Mouse (Mus musculus) liver, postnatal 0 days (tissue): ENCODE measurements around the gene Scrg1. TPM values are rescaled to one million over a fixed set of nuclear protein-coding genes. Genes with fewer than 3 reads are reported as not detected.

Experiments used
- ATAC-seq: fragments of 200-750 bp; cut with Nextera tagmentation; 2 replicates; pipeline ENCODE4 v1.8.0; 2017; ENCODE audit warnings: mild to moderate bottlenecking, moderate library complexity
- DNase-seq: peaks from one replicate; pipeline ENCODE4 v3.0.0-alpha.2; 2016
- H3K27ac ChIP-seq: fragments of 300-500 bp; sonication (generic); 2 replicates; pipeline ENCODE4 v1.5.1; 2014; ENCODE audit warnings: antibody characterized with exemption, moderate library complexity, mild to moderate bottlenecking, low read depth
- H3K27me3 ChIP-seq: fragments of 300-500 bp; sonication (generic); 2 replicates; pipeline ENCODE4 v1.6.1; 2014; ENCODE audit warnings: low read length, control low read depth, mixed read lengths; ENCODE audit not compliant: insufficient read depth
- H3K36me3 ChIP-seq: fragments of 300-500 bp; sonication (generic); replicated peaks from 2 replicates; pipeline ENCODE4 v1.6.1; 2014; ENCODE audit warnings: mild to moderate bottlenecking, control low read depth, low read length, moderate library complexity, mixed read lengths; ENCODE audit not compliant: insufficient read depth
- H3K4me1 ChIP-seq: fragments of 300-500 bp; sonication (generic); 2 replicates; pipeline ENCODE4 v1.6.1; 2014; ENCODE audit warnings: antibody characterized with exemption, mild to moderate bottlenecking, control low read depth; ENCODE audit not compliant: insufficient read depth
- H3K4me2 ChIP-seq: fragments of 300-500 bp; sonication (generic); 2 replicates; pipeline ENCODE4 v1.6.1; 2014; ENCODE audit warnings: low read depth, mild to moderate bottlenecking, low read length, moderate library complexity, mixed read lengths
- H3K4me3 ChIP-seq: fragments of 300-500 bp; sonication (generic); 2 replicates; pipeline ENCODE4 v1.5.1; 2014; ENCODE audit warnings: low read depth, low read length
- H3K9ac ChIP-seq: fragments of 300-500 bp; sonication (generic); replicated peaks from 2 replicates; pipeline ENCODE4 v1.6.1; 2014; ENCODE audit warnings: mild to moderate bottlenecking, moderate library complexity
- H3K9me3 ChIP-seq: fragments of 300-500 bp; sonication (generic); 2 replicates; pipeline ENCODE4 v1.6.1; 2016; ENCODE audit warnings: mild to moderate bottlenecking, control low read depth, low read length, mixed read lengths
- CTCF ChIP-seq: sonication (generic); IDR thresholded peaks from 2 replicates; pipeline ENCODE4 v1.5.1; 2016; ENCODE audit warnings: antibody characterized with exemption, low read depth
- EP300 ChIP-seq: IDR thresholded peaks from 2 replicates; pipeline ENCODE4 v1.6.1; 2016; ENCODE audit warnings: antibody characterized with exemption, low read depth, mild to moderate bottlenecking
- WGBS: fragments of 180-500 bp; shearing (Covaris S2); extraction: QIAGEN DNeasy Blood & Tissue Kit; methylation state at CpG from one replicate; pipeline ENCODE4 v1.1.7; 2014; ENCODE audit not compliant: insufficient replicate concordance; 5-methylcytosine and 5-hydroxymethylcytosine counted together
- polyA plus RNA-seq: library from polyadenylated mRNA; unstranded; fragments of >200 nt; fragmentation: Nextera tagmentation; extraction: Ambion mirVana; gene quantifications from 2 replicates; pipeline ENCODE4 v1.2.1, GENCODE M21; 2015

The Scrg1 gene
- polyA plus RNA-seq, 1 experiment from 2014 or later = 1.6 TPM

DNA sequence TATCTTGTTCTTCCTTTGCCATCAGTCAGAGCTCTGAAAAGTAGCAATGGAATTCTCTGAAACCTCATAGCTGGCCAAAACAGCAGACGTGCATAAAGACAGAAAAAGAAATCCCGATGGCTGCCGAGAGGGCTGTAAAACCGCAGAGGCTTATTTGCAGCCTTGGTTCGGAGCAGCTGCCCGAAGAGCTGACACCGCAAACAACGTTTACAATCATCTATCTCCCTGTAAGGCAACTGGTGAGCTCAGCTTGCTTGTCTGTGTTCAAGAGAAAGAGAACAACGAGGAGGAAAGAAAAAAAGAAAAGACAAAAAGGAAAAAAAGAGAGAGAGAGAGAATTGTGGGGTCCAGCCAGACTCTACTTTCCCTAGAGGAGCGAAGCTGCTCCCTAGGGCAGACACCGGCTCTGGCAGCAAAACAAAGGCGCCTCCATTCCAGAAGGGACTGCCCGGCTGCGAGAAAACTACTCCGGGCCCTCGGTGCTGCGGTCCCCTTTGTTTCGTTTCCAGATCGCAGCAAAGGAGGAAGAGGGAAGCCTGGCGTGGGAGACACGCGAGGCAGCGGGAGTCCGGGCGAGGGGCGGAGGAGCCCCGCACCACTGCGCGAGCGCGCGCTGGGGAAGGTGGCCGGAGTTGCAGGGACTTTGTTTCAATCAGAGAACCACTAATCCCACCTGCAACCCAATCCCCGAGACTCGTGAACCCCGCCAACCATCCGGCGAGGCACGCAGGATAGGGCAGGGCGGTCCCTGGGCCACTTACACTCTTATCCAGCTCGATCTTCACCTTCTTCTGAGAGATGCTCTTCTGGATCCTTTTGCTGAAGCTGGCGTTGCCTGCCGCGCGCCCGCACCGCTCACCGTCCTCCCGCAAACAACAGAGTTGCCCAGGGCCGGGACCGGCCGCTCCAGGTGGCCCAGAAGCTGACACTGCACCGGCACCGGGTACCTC lies 31.0 kb downstream of the Scrg1 start:
- WGBS = under 1% methylated on average over 54 of the region's 54 CpGs
- Histone ChIP-seq H3K9me3 (no peaks in the 10 kb centered on the region), H3K27ac (peak overlapping the region; percentile 94), H3K36me3 (peaks cover 10% of the 10 kb centered on the region), H3K4me1 (peaks cover 8% of the 10 kb centered on the region; the same call in 1 of the 2 replicates), H3K4me3 (peak overlapping the region; percentile 98), H3K4me2 (peak overlapping the region; percentile 75), H3K27me3 (no peaks in the 10 kb centered on the region), H3K9ac (peak overlapping the region; percentile 84)
- TF ChIP-seq EP300 = no peak
- ATAC-seq = peak; percentile 38
- DNase-seq = no peak

DNA sequence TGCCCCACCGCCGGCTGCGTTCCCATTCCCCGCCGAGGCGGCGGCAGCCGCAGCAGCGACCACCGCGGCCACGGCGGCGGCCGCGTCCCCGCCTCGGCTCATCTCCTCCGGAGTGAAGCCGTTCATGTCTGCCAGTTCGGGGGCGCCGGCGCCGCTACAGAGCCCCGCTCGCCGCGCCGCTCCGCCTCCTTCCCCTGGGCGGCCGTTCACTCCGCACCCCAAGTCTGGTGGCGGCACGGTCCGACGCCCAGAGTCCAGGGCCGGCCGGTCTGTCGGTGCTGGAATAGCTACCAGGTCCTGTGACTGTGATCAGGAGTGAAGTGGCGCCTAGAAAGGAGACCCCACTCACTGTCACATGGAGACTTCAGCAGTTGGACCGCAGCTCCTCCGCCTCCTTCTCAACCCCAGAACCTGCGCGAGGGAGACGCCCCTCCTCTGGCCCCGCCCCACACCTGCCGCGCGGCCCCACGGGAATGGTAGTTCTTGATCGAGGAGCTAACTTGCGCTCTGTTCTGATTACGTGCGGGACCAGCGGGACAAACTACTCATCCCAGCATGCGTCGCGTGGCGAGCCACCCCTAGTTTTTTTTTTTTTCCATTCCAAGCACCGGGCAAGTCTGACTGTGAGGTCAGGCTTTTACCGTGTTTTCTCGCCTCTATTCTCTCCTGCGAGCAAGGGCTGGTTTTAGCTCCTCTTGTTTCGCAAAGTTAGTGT lies 31.9 kb downstream of the Scrg1 start, which contains the start of gene Sap30:
Gene Sap30 (minus strand): TSS at position 420 of the 715 bp plus-strand sequence.
- H3K36me3 ChIP-seq = peaks cover 4% of the 10 kb centered on the region; the same call in 1 of the 2 replicates

DNA sequence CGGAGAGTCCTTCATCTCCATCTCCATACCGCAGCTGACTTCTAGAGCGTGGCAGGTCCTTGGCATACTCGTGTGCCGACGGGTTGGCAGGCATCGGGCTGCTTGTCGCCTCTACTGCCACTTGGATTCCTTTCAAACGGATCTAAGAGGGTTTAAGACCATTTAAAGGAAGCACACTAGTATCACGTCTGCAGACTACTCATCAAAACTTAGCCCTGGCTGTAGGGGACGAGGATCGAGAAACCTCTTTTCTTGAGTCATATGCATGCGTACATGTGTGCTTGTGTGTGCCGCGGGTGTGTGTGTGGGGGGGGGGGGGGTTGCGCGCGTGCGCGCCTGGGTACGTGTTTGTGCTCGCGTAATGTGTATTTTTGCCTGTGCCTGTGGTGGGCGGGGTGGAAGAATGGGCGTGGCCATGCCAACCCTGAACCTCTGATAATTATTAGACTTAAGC lies 32.6 kb downstream of the Scrg1 start:
- Histone ChIP-seq H3K4me1 (peaks cover 8% of the 10 kb centered on the region; the same call in 1 of the 2 replicates), H3K27me3 (no peaks in the 10 kb centered on the region), H3K9ac (peak overlapping the region; percentile 84), H3K36me3 (no peaks in the 10 kb centered on the region), H3K27ac (peak overlapping the region; percentile 94), H3K4me3 (peak overlapping the region; percentile 98), H3K4me2 (peak overlapping the region; percentile 75), H3K9me3 (no peaks in the 10 kb centered on the region)
- under 1% methylated on average over 25 of the region's 25 CpGs for WGBS
- TF ChIP-seq EP300 (no peak), CTCF (no peak)
- peak; percentile 90 for DNase-seq
- peak; percentile 55 for ATAC-seq

More for the DNA sequence above, 31.9 kb downstream of the Scrg1 start, which contains the start of gene Sap30:
- H3K4me2 ChIP-seq = peak within 1 kb of the TSS; percentile 75
- ATAC-seq (peak; percentile 97), DNase-seq (peak; percentile 99)
- WGBS = under 1% methylated on average over 65 of the region's 66 CpGs
- TF ChIP-seq EP300 (no peak), CTCF (no peak)
- no peaks in the 10 kb centered on the region for H3K9me3 ChIP-seq
- H3K27me3 ChIP-seq = no peaks in the 10 kb centered on the region
- H3K27ac ChIP-seq = peak within 1 kb of the TSS; percentile 94
- peak within 1 kb of the TSS; percentile 84 for H3K9ac ChIP-seq
- peaks cover 8% of the 10 kb centered on the region; the same call in 1 of the 2 replicates for H3K4me1 ChIP-seq
- peak within 1 kb of the TSS; percentile 98 for H3K4me3 ChIP-seq

DNA sequence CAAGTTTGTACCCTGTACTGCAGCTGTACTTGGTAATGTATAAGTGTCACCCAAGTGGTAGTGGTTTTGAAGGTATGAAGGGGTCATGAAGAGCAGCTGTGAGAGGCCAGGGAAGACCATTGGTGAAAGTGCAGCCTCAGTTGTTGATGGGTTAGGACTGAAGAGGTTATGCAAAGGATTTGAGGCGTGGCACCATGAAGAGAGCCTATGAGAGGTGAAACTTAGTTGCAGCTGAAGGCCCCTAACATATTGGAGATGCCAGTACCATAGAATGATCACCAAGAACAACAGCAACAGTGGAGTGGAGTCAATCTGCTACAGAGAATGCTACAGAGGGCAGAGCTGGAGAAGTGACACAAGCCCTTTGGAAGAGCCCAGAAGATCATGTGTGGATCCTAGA lies 33.6 kb downstream of the Scrg1 start:
- Histone ChIP-seq H3K27ac (peak overlapping the region; percentile 46; the same call in 1 of the 2 replicates), H3K27me3 (no peaks in the 10 kb centered on the region), H3K4me3 (no peak overlapping the region)

GRCm38 (mm10) chr8:57489896-57490295 lies 34.2 kb downstream of the Scrg1 start:
- no peak overlapping the region for H3K27ac ChIP-seq
- no peaks in the 10 kb centered on the region for H3K27me3 ChIP-seq
- no peaks in the 10 kb centered on the region for H3K36me3 ChIP-seq
- H3K9ac ChIP-seq = no peak overlapping the region
- no peak overlapping the region for H3K4me2 ChIP-seq
- TF ChIP-seq CTCF (no peak), EP300 (no peak)
- ATAC-seq (no peak), DNase-seq (no peak)
- H3K4me3 ChIP-seq = no peak overlapping the region
- peaks cover 8% of the 10 kb centered on the region; the same call in 1 of the 2 replicates for H3K4me1 ChIP-seq
- H3K9me3 ChIP-seq = no peaks in the 10 kb centered on the region

More for the DNA sequence above, 33.6 kb downstream of the Scrg1 start:
- Histone ChIP-seq H3K36me3 (no peaks in the 10 kb centered on the region), H3K4me2 (no peak overlapping the region), H3K4me1 (peaks cover 8% of the 10 kb centered on the region; the same call in 1 of the 2 replicates), H3K9ac (no peak overlapping the region), H3K9me3 (no peaks in the 10 kb centered on the region)
- TF ChIP-seq CTCF (no peak), EP300 (no peak)
- ATAC-seq (no peak), DNase-seq (no peak)
- WGBS = 85% methylated on average over 1 of the region's 1 CpGs

DNA sequence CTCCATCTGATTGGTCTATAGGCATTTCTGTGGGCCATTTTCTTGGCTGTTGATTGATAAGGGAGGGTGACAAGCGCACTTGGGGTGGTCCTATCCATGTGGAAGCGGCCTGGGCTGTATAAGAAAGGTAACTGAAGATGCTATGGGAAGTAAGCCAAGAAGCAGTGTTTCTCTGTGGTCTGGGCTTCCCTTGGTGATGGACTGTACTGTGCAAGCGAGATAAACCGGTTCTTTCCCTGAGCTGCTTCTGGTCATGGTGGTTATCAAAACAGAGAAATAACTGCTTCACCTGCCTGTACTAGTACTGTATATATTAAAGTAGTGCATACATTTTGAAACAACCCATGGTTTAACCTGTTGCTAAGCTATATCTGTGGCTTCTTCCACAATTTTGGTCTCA lies 36.1 kb downstream of the Scrg1 start:
- Histone ChIP-seq H3K36me3 (no peaks in the 10 kb centered on the region), H3K4me2 (no peak overlapping the region), H3K4me1 (peaks cover 6% of the 10 kb centered on the region; the same call in 1 of the 2 replicates), H3K27ac (no peak overlapping the region), H3K9ac (no peak overlapping the region), H3K4me3 (no peak overlapping the region), H3K9me3 (no peaks in the 10 kb centered on the region), H3K27me3 (no peaks in the 10 kb centered on the region)
- TF ChIP-seq CTCF = no peak
- peak; percentile 52 for TF ChIP-seq EP300
- DNase-seq (no peak), ATAC-seq (no peak)
- WGBS = 65% methylated on average over 4 of the region's 4 CpGs
